Mouse (Mus musculus) lung, postnatal 4 days (tissue): Measurements from ENCODE around the gene Myo1d.

Experiments used
- DNase-seq, 2 experiments: peaks; one replicate each; pipeline ENCODE4 v3.0.0; 2021

Gene Myo1d

GRCm38 (mm10) chr11:80613534-80613933 is 166.3 kb downstream of the Myo1d start:
- DNase-seq: peak in 1 of 2 experiments; percentile 24

DNA sequence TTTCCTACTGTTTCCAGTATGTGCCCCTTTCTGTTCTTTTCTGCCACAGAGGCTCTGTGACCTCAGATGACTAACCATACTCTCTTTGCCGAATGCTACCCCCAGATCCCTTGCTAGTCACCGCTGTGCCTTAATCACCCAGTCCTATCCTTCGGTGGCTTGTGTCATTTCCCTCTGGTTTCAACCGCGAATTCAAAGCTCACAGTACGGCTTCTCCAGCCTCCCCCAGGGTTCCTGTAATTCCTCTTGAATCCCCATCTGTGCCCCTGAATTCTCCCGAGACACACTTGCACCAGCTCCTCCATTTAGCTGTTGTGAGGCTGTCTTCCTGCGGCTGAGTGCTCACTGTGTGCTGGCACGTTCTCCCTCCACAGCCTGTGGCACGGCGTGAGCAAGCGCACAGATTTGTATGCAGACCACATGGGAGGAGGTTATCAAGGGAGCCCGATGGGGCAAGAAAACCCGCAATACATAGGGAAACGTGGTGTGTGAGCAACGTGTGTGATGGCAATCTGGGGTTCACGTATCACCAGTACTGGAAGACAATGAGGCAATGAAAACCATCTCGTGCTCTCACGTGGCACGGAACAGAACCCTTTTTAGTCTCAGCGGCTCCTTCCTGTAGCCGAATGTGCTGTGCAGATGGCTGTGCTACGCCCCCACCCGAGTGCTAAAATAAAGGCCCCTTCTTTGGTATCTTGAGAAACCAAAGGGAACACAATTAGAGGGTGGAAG is 177.0 kb downstream of the Myo1d start:
- DNase-seq: no peak

DNA sequence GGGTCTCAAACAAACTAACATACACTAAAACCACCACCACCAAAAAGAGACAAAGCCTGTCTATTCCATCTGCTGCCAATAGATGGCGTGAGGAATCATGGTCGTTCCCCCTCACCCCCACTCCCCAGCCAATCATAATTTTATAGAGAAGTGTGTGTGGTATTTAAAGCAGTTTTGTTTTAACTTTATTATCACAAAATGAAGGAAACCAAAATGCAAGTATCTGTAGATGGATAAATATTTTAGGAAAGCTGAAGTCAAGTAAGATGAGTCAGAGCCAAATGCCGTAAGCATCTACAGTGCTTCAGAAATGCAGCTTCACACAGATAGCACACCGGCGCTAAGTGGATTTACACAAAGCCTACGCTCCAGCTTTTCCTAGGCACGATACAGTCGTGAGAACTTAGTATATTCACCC is 177.8 kb downstream of the Myo1d start:
- peak in 1 of 2 experiments; percentile 13 for DNase-seq

DNA sequence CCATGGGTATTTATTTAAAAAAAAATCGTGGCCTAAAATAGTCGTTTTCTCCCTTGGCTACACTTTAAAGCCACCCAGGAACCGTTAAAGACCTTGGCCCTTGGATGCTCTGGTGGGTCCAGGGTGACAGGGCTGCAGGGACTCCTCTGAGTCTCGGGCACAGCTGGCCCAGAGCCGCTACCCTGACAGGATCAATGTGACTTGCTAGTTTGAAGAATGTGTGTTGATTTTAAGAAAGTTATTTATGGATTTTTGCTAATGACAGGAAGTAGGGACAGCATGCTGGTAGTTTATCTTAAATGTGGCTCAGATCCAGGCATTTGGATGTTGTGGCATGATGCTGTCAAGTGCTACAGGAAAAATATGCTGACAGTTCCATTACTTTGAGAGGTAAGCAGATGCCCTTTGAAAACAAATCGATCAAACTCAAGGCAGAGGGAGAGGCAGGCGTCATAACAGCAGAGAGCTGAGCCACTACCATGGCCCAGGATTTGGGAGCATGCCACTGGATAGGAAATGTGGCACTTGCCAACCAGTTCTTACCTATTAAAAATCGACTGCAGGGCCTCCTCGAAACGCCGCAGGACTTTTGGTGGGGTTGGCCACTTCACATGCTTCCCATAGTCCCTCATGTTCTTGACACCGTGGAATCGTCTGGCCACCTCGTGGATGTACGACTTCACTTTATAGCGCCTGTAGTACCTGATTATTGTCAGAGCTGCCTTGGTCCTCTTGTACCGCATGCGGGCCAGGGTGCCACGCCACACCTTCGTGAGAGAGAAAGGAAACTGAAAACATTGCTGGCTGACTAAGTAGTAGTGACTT is 178.6 kb downstream of the Myo1d start:
- peak; percentile 6 to 58 for DNase-seq

GRCm38 (mm10) chr11:80595482-80595881 is 184.3 kb downstream of the Myo1d start:
- DNase-seq: no peak

GRCm38 (mm10) chr11:80589387-80589786 is 190.4 kb downstream of the Myo1d start:
- no peak for DNase-seq

DNA sequence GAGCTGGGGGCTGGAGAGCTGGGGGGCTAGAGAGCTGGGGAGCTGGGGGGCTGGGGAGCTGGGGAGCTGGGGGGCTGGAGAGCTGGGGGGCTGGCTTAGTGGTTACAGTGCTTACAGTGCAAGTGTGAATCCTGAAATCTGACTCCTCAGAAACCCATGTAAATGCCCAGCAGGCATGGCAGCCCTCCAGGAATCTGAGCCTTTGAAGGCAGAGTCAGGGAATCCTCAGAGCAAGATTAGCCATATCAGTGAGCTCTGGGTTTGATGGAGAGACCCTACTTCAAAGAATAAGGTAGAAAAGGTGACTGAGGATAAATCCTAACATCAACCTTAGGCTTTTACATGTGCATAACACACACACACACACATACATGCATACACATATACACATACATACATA is 194.1 kb downstream of the Myo1d start:
- no peak for DNase-seq

DNA sequence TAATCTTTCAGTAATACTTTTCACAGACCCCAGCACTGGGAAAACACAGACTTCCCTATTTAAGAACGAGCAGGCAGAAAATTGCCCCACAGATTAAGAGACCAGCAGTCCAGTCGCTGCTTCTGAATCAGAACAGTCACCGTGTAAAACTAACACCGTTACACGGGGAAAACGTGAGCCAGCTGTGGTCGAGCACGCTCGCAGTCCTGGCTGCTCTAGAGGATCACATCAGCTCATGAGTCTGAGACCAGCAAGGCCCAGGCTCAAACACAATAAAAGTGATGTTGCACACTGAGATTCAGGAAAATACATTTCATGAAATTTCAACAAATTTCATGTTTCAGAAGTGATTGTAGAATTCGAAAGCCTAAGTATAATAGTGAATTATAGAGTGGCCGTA is 194.6 kb downstream of the Myo1d start:
- no peak for DNase-seq

GRCm38 (mm10) chr11:80580494-80580893 is 199.3 kb downstream of the Myo1d start:
- DNase-seq: no peak

- peak; percentile 74 to 83 for DNase-seq
Observed at GRCm38 (mm10) chr11:80577747-80578640, 201.8 kb downstream of the Myo1d start.

DNA sequence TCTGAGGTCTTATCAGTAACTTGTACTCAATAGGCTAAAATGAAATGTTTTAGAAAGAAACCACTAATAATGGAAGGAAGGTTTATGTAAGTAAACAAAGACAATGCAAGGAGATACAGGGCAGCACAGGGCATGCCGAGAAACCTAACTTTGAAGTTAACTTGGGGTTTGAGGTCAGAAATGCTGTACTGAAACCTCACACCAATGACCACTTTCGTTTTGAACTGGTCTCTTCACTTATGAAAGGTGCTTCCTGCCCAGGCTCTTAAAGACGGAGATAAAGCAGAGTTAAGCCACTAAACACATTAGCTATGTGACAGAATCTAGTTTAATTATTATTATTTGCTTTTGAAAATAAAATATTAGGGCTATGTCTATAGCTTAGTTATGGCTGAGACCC is 204.0 kb downstream of the Myo1d start:
- DNase-seq: no peak

DNA sequence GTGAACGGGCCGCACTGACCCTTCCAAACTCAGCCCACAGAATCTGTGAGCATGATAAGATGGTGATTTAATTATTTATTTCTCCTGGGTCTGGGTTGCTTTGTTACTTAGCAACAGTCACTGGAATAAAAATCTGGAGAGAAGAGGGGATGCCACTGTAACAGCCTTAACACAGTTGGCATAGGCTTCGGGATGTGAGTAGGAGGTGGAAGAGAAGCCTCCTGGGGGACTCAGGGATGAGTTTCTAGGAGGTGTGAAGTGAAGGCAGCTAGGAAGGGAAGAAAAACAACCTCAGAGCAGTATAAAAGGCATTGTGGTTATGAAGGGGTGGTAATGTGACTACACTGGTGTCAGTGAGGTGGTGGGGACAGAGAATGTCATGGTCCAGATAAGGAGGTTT is 213.5 kb downstream of the Myo1d start:
- DNase-seq: no peak

- DNase-seq: peak; percentile 50 to 53
Observed at GRCm38 (mm10) chr11:80564975-80565965, 214.6 kb downstream of the Myo1d start.

DNA sequence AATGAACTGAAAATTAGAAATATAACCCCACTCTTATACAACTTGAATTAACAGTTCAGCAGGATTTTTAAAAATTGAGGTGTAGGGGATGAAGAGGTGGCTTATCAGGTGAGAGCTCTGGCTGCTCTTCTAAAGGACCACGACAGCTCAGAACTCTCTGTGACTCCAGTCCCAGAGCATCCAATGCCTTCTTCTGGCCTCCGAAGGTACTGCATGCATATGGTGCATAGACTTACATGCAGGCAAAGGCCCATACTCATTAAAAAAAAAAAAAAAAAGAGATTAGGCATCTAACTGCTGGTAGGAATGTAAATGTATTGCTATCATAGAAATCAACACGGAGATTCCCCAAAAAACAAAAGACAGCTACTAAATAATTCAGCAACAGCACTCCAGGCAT is 217.3 kb downstream of the Myo1d start:
- DNase-seq: peak in 1 of 2 experiments; percentile 33

DNA sequence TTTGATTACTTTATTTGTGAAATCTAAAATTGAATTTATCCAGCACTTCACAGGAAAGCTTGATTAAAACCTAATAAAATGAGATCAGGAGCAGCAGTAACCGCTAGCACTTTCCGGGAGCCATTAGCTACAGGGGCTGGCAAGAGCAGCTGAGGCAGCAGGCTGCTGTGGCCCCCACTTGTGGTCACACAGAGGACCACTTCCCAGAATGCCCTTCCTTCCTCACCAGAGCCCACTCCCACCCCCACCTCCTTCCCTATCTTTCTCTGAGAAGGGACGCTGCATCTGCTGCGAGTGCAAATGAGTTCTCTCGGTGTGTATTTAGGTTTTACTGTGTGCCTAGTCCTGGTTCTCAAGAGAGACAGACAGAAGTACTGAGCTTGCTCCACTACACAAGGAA is 219.1 kb downstream of the Myo1d start:
- no peak for DNase-seq

GRCm38 (mm10) chr11:80555416-80555815 is 224.4 kb downstream of the Myo1d start:
- no peak for DNase-seq

GRCm38 (mm10) chr11:80553046-80553445 is 226.8 kb downstream of the Myo1d start:
- DNase-seq: no peak

- no peak for DNase-seq
Observed at GRCm38 (mm10) chr11:80551634-80552033, 228.2 kb downstream of the Myo1d start.

- DNase-seq: peak in 1 of 2 experiments; percentile 29
Observed at GRCm38 (mm10) chr11:80550264-80550663, 229.6 kb downstream of the Myo1d start.

DNA sequence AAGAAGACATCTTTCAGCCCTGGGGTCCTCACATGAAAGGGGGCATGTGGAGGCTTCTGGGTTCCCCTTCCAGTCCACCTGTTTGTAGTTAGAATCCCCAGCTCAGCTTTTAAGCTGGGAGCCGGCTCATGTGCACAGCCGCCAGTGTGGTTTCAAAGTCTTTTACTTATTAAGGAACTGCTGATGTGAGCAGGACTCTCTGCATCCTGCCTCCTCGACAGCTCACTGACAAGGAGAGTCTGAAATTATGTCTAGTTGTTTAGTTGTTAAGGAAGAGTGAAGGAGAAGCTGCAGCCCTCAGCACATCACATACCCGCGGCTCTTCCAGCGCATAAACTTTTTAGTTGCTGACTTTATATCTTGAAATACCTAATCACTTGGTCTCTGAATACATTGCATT is 230.0 kb downstream of the Myo1d start:
- DNase-seq: no peak

DNA sequence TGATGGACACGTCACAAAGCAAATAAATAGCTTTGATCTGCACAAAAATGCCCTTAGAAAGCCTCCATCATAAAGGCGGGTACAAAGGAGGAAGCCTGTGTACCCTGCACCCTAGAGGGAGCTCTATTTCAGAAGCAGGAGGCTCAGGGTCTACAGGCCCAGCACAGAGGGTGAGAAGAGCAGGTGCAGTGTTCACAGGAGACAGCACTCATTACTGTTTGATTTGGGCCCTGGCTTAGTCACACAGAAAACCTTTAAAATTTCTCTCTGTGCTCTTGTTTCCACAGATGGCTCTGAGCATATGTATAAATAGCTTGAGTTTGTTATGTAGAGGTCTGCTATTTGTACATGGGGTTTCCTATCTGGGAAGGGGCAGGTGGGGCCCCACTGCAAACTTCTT is 233.6 kb downstream of the Myo1d start:
- DNase-seq: no peak

DNA sequence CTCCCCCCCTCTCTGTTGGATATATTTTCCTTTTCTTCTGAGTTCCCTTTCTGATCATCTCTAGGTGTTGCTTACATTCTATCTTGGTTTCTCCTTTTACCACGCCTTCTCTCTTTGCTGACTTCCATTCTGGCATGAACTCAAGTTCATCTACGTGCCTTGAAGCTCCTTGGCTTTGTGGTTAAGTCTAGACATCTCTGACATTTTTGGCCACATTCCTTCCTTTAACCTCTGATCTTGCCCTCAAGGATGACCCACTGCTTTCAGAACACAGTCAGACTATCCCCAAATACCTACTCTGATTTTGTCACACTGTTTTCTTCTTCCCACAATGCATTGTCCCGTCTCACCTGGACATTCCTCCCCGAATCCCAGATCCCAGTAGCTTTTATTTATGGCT is 240.8 kb downstream of the Myo1d start:
- DNase-seq: no peak
